Mouse (Mus musculus) right cerebral cortex, postnatal 10 days (tissue): ENCODE data around the gene Gm20388.
A peak's percentile ranks its signal among the peaks of the same experiment; 100 is the strongest.
"Not testable (repeated sequence)": the region's sequence is repeated elsewhere in the genome, so short reads cannot be mapped to it uniquely, and the experiment has no call there.

Experiments
- DNase-seq, 2 experiments: peaks; one replicate each; pipeline ENCODE4 v3.0.0; 2021; ENCODE audit warnings: low spot score in 2 of 2

Gene Gm20388

DNA sequence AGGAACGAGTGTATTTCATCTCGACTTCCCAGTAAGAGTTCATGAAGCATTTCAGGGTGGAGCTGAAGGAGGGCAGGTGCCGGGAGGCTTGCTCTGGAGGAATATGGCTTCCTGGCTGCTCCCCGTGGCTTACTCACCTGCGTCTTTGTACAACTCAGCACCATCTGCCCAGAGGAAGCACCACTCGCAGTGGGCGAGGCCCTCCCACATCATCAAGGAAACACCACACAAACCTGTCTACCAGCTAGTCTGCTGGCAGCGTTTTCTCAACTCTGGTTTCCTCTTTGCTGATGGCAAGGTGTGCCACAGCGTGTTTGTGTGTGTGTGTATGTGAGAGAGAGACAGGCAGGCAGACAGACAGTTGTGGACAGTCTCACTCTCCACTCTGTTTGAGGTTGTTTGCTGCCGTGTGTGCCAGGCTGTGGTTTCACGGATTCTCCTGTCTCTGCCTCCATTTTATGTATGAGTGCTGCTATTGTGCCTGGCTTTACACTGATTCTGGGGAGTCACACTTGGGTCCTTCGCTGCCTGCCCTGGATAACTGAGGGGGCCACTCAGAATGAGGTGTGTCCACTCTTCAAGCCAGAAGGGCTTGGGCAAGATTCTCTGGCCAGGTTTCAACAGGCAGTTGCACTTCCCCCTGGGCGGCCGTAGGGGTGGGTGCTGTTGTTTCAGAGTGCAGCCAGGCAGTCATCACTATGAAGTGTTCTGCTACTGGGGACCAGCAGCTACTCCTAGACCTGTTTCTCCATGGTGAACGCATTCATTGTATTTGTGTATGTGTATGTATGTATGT, 3580.8 kb downstream of the Gm20388 start:
- DNase-seq = no peak

DNA sequence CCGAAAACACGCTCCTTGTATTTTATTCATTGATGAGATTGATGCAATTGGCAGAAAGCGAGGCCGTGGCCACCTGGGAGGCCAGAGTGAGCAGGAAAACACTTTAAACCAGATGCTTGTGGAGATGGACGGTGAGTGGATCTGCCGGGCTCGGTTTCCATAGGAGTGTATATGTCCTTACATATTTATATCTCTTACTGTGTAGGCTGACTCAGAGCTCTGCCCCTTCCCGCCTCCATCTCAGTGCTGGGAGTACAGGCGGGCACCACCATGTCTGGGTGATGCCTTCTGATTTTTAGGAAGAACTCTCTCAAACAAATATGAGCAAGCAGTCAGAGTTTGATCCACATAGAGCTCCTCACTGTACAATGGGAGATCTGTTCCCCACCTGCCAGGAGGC, 3582.3 kb downstream of the Gm20388 start:
- no peak for DNase-seq

DNA sequence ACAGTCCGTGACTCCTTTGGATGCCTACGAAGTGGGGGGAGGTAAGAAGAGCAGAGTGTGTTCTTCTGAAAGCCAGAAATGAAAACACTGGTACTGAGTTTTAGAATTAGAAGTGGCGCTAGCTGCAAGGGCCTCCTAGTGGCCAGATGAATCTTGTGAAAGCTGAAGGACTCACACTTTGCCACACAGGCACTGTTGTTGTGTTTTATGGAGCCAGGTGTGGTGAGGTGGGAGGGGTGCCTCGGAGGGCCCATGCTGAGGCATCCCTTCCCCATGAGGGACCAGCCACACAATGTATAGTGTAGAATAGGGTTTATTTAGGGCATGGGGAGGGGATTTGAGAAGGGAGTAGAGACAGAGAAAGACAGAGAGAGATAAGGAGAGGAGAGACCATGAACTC, 3587.1 kb downstream of the Gm20388 start:
- DNase-seq = no peak

DNA sequence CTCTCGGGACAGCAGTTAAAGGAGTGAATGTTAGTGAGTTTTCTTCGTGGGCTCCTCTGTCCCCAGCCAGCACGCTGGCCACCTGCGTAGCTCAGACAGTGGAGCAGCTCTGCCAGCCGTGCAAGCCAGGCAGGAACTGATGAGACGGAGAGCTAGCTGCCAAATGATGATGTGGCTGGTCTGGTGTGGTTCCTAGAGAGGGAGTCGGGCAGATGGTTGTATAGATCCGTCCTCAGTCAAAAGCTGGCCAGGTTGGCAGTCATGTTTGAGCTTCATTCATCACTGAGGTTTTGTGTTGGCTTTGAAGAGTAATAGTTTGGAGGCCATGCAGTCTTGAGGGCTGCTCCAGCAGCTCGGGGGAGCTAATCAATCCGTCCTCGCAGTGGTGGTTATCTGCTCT, 3588.3 kb downstream of the Gm20388 start:
- DNase-seq = peak in 1 of 2 experiments; percentile 60

- no peak for DNase-seq
Observed at GRCm38 (mm10) chr8:123499556-123499955, 3588.9 kb downstream of the Gm20388 start.

- DNase-seq = no peak
Observed at GRCm38 (mm10) chr8:123502192-123502591, 3591.6 kb downstream of the Gm20388 start.

GRCm38 (mm10) chr8:123503801-123504467, 3593.3 kb downstream of the Gm20388 start:
- DNase-seq = no peak

- no peak for DNase-seq
Observed at GRCm38 (mm10) chr8:123504591-123505195, 3594.1 kb downstream of the Gm20388 start.

DNA sequence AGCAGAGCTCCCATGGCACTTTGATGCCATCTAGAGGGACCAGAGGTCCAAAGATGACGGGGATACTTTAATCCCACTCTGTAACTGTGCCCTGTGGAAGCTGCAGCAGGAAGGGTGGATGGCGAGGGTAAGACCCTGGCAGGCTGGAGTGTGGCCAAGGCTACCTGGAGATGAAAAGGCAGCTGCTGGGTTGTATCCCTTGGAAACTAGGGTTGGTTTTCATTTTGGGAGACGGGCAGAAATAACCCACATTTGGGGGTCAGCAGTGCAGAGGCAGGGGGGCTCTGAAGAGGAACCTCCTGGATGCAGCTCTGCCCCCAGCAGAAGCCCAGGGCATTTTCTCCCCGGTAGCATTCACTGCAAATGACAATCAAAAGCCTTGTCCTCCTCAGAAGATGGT, 3594.6 kb downstream of the Gm20388 start:
- no peak for DNase-seq

GRCm38 (mm10) chr8:123505695-123506094, 3595.1 kb downstream of the Gm20388 start:
- no peak for DNase-seq

DNA sequence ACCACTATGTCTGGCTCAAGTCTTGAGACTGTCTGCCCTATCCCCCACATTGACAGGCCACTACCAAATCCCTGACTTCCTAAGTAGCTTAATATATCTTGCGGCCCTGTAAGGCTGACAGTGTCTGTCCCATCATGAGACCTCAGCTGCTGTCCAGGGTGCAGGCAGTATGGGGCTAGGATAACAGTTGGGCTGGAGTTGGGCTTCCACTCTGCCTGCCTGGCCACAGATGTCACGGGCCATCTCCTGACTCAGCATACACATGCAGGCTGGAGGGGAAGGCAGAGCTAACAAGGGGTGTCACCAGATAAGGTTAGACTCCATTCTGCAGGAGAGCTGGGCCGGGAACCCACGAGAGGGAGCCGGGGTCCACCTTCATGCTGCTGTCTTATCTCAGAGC, 3596.5 kb downstream of the Gm20388 start:
- peak in 1 of 2 experiments; percentile 26 for DNase-seq

GRCm38 (mm10) chr8:123510819-123511218, 3600.2 kb downstream of the Gm20388 start:
- DNase-seq = no peak

GRCm38 (mm10) chr8:123514136-123514535, 3603.5 kb downstream of the Gm20388 start:
- DNase-seq = no peak

DNA sequence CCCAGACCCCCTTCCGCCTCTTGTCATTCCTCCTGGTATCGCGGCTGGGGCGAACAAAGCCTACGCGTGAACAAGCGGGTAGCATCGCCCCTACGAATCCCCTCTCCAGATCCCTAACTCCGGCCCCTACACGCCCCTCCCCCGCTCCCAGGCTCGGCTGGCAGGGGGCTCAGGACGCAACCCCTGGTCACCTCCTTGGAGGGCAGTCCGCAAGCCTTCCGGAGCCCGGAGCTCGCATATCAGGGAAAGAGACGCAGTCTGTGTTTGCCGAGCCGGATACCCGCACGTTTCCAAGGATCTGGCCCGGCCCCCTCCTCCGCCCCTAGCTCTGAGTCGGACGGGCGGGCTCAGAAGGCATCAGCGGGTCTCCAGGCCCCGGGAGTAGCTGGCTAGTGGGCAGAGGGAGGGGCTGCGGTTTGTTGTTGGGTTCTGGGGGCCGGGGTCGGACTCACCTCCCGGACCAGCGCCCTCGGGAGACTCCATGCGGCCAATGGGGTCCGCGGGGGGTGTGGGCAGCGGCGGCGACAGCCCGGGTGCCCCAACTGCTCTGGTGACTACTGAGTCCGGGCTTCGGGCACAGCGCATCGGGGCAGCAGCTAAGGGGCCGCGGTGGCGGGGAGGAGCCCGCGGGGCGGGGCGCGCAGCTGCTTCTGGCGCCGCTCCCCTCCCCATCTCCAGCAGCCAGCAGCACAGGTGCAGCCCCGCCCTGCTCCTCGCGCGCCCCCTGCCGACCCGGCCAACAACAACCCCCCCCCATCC, 3604.3 kb downstream of the Gm20388 start, which contains the start of gene Dbndd1:
Gene Dbndd1 (minus strand): TSS at position 683 of the 759 bp plus-strand sequence.
- DNase-seq = peak; percentile 73 to 74

DNA sequence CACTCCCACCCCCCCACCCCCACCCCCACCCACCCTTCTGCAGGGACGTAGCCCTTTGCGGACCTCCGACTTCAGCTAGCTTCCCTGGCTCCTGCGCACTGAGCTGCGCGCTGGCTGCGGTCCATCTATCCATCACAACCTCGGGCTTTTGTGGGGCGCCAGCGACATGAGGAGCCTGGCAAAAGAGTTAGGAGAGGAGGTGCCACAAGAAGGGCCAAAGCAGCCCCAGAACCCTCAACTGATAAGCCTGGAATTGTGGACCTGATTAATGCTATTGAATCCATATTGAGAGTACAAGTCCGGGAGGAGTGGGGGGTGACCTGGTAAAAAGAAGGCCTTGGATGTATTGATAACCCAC, 3604.9 kb downstream of the Gm20388 start:
- DNase-seq = peak in 1 of 2 experiments; percentile 64

DNA sequence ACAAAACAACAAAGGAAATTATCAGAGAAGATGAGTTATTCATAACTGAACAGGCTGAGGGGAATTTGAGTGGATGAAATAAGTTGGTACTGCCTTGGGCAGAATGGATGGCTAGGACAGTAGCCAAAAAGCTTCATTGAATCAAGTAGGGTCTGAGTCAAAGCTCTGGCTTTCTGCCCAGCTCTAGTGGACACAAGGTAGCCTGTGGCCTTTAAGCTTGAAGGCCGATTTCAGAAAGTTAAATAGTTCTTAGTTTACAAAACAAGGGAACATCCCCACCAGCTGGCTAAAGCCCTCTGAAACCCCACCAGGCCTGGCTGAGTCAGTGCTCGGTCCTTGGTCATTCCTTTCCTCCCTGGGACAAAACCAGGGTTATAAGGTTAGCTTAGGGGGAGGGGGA, 3606.0 kb downstream of the Gm20388 start:
- DNase-seq = no peak

DNA sequence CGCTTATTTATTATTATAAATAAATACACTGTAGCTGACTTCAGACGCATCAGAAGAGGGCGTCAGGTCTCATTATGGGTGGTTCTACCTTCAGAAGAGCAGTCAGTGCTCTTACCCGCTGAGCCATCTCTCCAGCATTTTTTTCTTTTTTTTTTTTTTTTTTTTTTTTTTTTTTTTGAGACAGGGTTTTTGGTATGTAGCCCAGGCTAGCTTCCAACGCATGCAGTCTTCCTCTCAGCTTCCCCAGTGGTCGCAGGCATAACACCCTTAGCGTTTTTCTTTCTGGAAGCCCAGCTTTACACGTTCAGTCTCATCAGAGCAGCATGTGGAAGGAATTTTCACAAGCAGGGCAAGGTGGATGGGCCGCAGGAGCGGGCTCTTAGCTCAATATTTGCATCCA, 3607.5 kb downstream of the Gm20388 start:
- DNase-seq = no peak

DNA sequence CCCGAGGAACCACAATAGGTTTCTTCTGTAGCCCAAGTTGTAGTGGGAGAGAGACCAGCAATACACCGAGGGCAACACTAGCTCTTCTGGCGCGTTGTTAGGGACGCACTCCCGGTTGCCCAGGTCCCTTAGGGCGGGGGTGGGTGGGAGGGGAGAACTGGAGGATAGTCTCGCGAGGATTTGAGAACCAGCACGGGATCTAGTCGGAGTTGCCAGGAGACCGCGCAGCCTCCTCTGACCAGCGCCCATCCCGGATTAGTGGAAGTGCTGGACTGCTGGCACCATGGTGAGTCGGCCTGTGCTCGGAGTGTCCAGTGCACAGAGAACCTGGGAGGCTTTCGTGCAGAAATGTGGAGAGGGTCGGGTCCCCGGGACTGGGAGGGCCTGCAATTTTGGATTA, 3608.0 kb downstream of the Gm20388 start, which contains the start of gene Gas8:
Gene Gas8 (plus strand): TSS at position 168 of the 400 bp plus-strand sequence.
- peak; percentile 96 to 97 for DNase-seq

- DNase-seq = not testable (repeated sequence)
Observed at GRCm38 (mm10) chr8:123520048-123520447, 3609.4 kb downstream of the Gm20388 start.

DNA sequence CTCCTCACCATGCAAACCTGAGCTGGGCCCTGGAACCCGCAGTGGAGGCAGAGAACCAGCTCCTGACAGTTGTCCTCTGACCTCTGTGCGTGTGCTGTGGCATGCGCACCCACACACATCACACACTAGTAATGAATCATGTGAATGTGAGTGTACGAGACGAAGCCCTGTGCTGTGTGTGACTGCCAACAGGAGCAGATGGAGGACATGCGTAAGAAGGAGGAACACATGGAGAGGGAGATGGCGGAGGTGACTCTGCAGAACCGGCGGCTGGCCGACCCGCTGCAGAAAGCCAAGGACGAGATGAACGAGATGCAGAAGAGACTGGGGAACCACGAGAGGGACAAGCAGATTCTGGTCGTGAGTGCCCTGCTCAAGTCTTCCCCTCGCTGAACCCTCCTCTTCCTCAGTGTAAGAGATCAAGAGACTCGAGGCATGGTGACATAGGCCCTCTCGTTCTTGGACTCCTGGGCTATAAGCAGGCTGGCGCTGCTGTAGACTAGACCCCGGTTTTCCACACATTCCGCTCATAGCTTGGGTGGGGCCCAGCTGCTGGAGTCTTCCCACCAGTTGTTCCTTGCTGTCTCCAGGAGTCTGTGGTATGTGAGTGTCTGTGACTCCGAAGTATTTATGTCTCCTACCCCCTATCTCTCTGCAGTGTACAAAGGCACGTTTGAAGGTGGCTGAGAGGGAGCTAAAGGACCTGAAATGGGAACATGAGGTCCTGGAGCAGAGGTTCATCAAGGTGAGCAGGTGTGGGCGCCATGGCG, 3617.3 kb downstream of the Gm20388 start:
- DNase-seq = peak in 1 of 2 experiments; percentile 60
